Mouse (Mus musculus) testis, adult 10 weeks (tissue): ENCODE data around the gene Map1a. TPM values are rescaled to one million over a fixed set of nuclear protein-coding genes. Genes with fewer than 3 reads are reported as not detected.

Source experiments
- polyA plus RNA-seq: library from polyadenylated mRNA; stranded (reverse); fragments of 350-450 nt; fragmentation: Illumina TruSeq; extraction: RNeasy Lipid Tissue Mini Kit (QIAGEN cat#74804); gene quantifications from one replicate; pipeline ENCODE4 v1.2.3, GENCODE M21; 2014; ENCODE audit warnings: low read depth, low replicate concordance

Gene Map1a
- 0.92 TPM for polyA plus RNA-seq

GRCm38 (mm10) chr2:121288901-121289729 is at the start of gene Map1a:
Gene Map1a, plus strand, starts transcription at chr2:121289600.

DNA sequence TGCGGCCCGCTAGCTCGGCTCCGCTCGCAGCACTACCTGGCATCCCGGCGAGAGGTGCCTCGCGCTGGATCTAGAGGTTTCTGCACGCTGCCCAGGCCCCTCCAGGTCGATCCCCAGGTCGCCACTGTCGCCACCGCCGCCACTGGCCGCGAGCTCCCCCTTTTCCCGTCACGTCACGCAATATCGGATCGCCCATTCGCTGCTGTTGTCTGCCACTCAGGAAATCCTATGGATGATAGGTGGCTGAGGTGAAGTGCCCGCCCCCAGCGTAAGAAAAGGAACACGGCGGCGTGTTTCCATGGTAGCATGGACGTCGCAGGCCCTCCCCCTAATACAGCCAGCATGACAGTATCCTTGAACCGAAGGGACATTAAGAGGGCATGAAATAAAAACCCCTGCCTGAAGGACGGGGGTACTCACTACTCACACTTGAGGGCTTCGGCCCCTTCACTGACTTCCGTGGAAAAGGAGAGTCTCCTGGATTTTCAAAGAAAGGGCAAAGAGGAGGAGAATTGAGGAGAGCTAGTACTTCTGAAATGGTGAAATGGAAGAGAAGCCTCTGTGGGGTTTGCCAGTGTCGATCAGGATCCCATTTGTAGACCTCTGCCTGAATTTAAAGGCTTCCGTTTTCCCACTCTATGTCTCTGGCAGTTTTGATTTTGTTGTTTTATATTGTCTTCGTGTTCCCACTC is 18.0 kb upstream of the Map1a start, which contains the start of gene Trp53bp1:
Gene Trp53bp1 (minus strand): TSS at position 172 of the 692 bp plus-strand sequence.

DNA sequence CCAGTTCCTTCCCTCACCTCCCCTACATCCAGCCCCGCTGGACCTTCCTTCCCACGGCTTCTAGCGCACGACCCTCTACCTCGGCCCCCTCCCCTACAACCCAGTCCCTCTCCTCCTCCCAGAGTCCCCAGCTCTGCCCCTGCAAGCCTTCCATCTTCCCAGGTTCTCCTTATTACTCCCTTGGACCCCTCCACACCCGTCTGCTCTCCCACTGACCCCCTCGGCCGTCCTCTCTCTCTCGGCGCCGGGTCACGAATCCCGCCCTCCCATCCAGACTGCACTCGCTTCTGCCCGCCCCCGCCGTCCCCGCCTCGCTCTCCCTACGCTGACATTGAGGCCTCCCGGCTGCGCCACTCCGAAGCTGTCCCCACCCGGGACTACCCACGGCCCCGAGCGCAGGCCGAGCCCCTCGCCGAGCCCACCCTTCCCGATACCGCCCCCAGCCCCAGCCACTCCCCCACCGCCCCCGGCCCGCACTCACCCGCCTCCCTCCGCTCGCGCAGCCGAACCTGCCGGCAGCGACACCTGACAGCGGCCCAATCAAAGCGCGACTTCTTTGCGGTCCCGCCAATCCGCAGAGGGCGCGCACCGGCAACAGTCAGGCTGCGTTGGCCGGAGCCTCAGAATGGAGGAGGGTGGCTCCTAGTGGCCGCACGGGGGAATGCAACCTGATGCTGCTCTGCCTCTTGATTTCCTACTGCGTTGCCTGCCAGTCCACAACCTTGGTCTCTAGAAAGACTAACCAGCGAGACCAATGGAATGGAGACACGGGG is 65.6 kb downstream of the Map1a start, which contains the start of gene Ppip5k1:
Gene Ppip5k1 (minus strand): TSS at position 577 of the 773 bp plus-strand sequence.

GRCm38 (mm10) chr2:121357494-121357893 is 68.1 kb downstream of the Map1a start, which contains the start of gene Ckmt1:
Gene Ckmt1, plus strand, starts transcription at chr2:121357714.

Other genes with a start within 250 kb of the Map1a start
- gene Tgm5, start 203.8 kb upstream of the Map1a start, polyA plus RNA-seq = not detected
- gene Tgm7, start 179.8 kb upstream of the Map1a start, polyA plus RNA-seq = 0.10 TPM
- 22.6 TPM for gene Adal, start 149.2 kb upstream of the Map1a start, polyA plus RNA-seq
- gene Lcmt2, start 148.9 kb upstream of the Map1a start, polyA plus RNA-seq = 1.1 TPM
- gene Tubgcp4, start 118.9 kb upstream of the Map1a start, polyA plus RNA-seq = 50.3 TPM
- 7.7 TPM for gene Zscan29, start 118.5 kb upstream of the Map1a start, polyA plus RNA-seq
- 38.4 TPM for gene Trp53bp1, start 18.2 kb upstream of the Map1a start, polyA plus RNA-seq
- 11.1 TPM for gene Ppip5k1, start 65.8 kb downstream of the Map1a start, polyA plus RNA-seq
- not detected for gene Ckmt1, start 68.1 kb downstream of the Map1a start, polyA plus RNA-seq
- gene Strc, start 97.6 kb downstream of the Map1a start, polyA plus RNA-seq = not detected
- gene Pdia3, start 124.2 kb downstream of the Map1a start, polyA plus RNA-seq = 841 TPM
- gene Catsper2, start 124.2 kb downstream of the Map1a start, polyA plus RNA-seq = 346 TPM
- 3.8 TPM for gene Ell3, start 154.7 kb downstream of the Map1a start, polyA plus RNA-seq
- 71.2 TPM for gene Serf2, start 159.6 kb downstream of the Map1a start, polyA plus RNA-seq
- 40.1 TPM for gene Hypk, start 163.7 kb downstream of the Map1a start, polyA plus RNA-seq
- 2.7 TPM for gene Serinc4, start 167.2 kb downstream of the Map1a start, polyA plus RNA-seq
- gene Mfap1b, start 184.5 kb downstream of the Map1a start, polyA plus RNA-seq = 34.3 TPM
- gene Mfap1a, start 217.1 kb downstream of the Map1a start, polyA plus RNA-seq = 36.1 TPM
- 3.6 TPM for gene Wdr76, start 217.1 kb downstream of the Map1a start, polyA plus RNA-seq